Mouse (Mus musculus) 416B (cell line): ENCODE results near the gene Mien1.

Experiments
- DNase-seq: peaks from one replicate; pipeline ENCODE4 v3.0.0; 2011; ENCODE audit warnings: low read depth

Mien1 gene

DNA sequence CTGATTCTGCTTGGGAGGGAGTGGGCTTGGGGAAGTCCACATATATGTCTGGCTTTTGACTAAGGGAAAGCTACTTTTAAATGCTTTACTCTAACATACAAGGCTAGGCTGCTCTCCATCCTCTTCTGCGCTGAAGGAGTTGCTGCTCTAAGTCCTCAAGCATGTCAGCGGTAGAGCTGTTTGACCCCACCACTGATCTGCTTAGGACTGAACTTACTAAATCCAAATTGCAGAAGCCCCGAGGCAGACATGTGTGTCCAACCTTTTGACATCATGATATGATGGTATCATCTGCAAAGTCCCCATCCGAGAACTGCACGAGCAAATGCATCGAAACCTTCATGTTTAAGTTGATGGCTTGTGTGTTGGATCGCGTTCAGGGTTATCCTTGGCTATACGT lies 21.1 kb upstream of the Mien1 start:
- no peak for DNase-seq

DNA sequence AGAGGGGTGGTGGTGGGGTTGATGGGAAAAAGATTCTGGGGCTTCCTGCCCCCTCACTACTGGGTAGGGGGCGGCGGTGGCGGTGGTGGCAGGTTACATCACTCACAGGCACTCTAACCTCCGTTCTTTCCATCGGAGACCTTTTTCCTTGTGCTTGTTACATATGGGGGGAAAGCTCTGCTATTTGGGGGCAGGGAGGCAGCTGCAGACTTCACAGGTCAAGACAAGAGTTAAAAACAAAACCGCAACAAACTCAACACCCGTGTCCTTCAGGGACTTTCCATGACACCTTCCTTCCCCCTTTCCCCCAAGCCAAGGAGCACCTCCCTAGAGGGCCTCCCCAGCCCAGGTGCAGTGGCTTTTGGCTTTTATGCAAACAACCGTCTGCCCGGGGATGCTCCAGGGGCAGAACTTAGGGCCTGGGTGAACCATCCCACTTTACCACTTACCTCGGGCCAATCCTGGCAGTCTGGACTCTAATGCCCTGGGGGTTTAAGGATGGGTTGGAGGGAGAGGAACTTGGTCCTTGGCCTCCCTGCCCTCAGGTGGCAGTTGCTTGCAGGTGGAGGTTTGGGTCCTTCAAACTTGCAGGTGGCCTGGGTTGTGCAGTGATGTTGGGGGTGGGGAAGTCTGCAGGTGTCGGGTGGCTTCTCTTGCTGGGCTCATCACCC lies 20.4 kb upstream of the Mien1 start:
- no peak for DNase-seq

DNA sequence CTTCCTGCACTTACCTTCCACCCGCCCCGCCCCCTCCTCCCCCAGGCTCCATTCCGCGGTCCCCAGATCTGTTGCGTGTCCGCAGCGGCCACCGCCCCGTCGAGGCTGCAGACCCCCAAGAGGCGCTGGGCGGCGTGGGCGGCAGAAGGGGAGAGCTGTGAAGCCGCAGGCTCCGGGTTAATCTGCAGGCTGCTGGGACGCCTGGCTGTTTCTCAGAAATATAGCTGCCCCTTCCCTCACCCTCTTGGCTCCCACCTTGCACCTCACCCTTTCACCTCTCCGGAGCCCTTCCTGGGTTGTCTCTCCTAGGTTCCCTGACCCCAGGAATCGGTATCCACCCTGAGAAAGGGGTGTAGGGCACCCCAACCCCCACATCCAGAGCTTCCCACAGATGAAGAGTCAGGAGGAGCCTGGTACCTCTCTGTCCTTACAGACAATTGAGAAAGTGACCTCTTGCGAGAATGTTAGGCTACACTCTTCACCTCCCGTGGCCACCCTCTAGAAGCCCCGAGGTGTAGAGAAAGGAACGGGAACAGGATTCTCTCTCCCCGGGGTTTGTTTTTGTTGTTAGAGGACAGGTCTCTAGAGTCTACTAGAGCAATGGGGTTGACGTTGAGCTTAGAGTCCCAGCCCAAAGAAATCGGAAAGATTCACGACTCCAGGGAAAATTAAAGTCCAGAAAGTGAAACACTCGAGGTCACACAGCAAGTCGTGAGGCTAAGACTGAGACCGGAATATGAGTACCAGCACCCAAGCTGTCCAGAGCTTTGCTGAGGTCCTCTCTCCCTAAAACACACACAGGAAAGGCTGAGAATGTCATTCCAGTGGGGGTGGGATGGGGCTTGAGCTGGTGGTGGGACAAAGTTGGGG lies 19.6 kb upstream of the Mien1 start:
- no peak for DNase-seq

DNA sequence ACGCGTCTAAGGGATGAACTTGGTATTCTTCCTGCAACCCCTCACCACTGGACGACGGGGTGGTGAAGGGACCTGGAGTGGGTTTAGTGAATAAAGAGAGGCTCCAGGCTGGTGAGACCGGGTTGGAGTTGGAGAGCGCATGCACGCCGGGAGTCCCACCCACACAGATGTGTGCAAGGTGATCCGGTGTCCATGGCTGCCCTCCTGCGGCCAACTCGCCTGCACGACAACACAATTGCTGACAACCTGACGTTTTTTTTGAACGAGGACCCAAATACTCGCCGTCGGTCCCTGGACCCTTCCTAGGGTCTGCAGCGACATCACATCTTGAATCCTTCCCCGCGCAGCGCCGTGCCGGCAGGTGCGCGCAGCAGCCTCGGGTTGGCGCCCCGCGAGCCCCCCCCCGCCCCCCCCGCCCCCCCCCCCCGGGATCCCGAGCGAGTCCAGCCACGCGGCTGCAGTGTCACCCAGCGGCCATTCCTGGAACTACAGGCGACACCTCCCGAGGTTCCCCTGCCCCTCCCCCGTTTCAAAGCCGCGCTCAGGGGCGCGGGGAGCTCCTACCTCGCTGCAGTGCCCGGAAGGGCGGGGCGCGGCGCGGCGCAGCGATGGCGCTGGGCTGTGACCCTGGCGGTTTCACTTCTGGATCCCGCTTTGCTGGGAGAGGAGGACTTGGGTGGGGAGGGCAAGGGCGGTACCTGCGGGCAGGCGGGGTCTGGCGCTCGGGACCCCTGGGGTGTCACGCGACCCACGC lies 18.8 kb upstream of the Mien1 start:
- DNase-seq: peak; percentile 83

DNA sequence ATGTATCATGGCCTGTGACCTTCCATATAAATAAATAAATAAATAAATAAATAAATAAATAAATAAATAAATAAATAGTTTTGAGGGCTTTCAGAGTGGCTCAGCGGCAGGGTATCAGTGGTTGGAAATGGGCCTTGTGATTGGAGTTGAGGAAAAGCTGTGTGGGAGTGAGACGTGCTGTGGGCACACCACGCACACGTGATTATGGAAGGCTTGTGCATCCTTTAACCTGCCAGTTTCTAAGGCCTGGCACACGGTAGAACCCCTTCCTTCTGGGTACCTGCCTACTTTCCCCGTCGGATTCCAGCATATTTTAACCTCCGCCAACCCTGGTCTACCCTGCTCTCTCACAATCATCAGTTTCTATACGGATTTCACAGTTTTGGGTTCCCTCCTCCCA lies 18.2 kb upstream of the Mien1 start:
- DNase-seq: no peak

DNA sequence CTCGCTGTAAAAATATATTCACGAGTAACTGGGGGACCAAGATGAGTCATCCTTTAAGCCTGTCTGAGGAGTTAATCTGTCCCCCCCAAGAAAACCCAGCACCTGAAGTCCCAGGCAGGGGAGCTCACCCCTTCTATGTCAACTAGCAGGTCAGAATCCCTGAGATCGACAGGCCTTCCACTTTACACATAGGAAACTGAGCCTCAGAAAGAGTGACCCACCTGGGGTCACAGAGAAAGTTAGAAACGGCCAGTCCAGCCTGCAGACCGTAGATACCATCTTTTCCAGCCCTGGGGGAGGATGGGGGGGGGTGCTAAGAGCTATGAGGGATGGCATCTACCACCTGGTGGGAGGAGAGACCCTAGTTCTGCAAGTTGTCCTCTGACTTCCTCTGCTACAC lies 17.8 kb upstream of the Mien1 start:
- no peak for DNase-seq

DNA sequence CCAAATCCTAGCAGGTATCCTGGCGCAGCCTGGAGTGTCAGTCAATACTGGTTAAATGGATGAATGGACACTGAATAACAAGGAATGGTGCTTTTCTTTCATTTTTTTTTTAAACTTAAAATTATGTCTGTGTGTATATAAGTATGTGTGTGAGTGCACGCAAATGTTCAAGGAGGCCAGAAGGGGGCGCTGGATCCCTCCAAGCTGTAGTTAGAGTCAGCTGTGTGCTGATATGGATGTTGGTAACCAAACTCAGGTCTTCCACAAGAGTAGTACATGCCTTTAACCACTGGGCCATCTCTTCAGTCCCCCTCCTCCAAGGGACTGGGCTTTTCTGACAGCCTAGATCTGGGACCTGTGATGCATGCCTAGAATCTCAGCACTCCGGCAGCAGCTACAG lies 16.7 kb upstream of the Mien1 start:
- peak; percentile 51 for DNase-seq

DNA sequence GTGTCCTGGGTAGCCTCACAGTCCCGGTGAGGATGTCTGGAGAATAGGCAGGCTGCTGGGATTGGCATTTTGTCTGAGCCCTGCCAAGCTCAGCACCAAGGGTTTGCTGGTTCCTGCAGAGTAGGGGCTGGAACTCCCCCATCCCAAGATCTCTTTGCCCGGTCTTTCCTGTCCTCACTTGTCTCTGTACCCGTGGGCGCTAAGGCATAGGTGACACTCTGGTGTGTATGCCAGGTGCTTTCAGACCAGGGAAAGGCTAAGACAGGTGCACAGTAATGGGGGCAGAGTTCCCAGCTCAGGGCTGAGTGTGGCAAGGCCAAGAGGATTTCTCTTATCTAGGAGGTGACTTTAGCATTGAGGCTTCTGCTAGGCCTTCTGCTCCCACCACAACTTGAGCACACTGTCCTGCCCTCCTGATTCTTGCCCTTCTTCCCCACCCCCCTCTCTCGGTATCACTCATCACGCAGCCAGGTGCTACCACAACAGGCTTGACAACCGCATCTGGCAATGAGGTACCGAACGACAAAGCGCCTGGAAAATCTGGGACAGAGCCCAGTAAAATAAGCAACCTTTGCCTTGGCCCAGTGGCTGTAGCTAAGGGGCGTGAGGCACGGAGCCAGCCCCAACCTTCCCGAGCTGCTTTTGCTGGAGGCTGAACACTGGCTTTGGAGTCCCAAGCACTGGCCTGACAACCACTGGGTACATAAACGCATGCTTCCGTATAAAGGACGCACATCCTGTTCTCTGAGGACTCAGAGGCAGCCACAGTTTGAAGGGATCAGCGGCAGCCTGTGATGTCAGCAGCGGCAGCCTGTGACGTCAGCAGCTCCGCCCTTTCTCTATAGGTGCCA lies 11.4 kb upstream of the Mien1 start:
- DNase-seq: no peak

DNA sequence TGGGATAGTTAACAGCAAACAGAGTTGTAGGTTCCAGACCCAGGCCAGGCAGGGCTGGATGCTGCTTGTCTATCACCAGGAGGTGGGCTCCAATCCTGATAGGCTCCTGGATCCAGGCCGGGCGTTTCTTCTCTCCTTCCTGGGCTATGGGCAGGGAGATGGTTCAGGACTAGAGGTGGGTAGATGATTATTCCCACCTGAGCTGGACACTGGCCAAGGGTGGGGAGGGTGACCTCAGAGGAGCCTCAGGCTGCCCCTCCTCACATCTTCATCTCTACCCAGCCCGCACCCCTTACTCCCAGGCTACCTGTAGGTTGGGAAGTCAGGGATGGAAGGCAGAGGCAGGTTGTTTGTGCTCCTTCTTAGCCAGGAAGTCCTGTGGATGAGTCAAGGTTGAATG lies 10.6 kb upstream of the Mien1 start:
- DNase-seq: no peak

DNA sequence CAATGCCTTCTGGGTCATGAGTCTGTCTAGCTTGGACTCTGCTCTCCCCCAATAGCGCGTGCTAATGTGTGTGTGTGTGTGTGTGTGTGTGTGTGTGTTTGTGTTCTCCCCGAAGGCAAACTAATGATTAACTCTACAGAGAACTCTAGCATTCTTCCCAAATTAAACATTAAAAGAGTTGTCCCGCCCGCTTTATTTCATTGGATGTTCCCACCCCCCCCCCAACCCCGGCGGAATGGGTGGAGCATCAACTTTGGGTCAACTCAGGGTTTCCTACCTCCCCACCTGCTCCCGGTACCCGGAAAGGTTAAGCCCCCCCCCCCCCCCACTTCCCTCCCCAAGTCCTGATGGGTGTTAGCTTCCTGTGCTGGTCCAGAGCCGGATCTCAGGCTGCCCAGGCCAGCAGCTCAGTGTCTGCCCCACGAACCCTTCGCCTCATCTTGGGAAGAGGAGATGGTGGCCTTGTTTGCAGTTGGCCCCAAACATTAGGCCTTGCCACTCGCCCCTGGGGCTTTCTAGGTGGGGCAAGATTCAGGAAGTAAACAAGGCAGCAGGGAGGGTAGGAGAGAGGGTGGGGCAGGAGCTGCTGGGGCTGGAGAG lies 9.5 kb upstream of the Mien1 start:
- peak; percentile 51 for DNase-seq

DNA sequence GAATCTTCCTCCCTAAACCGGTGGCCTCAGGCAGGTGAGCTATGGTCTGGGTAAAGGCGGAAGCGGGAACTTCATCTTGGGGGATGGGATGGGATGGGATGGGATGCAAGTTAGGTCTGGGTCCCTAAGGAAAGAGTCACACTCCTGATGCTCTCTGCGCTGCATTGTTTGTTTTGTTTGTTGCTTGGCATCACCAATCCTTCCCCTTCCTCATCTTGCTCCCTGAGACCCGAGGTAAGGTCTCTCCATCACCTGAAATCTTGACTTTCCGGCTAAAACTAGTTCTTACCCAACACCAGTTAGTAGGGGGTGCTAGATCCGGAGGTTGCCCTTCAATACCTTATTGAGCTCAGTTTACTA lies 8.7 kb upstream of the Mien1 start:
- DNase-seq: no peak

DNA sequence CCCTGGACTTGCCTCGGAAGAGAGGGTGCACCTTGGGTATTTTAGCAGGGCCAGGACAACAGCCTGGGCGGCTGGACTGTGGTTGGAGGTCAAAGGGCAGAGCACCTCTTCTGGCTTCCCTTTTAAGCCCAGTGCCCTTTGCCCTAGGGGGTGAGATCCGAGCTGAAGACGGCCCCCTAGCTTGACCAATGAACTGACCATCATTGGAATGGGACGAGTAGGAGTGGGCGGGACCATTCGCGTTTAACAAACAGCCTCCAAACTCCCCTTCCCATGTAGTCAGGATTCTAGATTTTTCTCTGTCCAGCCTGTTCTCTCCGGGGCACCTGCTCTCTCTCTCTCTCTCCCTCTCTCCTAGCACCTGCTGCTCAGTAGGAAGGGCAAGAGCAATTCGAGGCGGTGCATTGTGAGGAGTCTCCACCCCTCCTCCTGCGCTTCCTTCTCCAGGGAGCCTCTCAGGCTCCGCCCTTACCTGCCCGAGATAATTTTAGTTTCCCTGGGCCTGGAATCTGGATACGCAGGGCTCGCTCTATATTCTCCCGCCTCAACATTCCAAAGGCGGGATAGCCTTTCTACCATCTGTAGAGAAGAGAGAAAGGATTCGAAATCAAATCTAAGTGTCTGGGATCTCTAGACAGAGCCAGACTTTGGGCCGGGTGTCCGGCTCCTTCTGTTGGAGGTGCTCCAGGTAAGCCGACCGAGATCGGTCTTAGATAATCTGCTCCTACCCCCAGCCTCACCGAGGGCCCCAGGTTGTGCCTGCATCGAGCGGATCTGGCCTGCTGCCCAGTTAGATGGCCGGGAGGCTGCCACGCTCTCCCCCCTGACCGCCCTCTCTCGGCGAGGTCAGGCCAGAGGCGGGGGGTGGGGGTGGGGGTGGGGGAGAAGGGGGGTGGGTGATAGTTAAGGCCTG lies 8.0 kb upstream of the Mien1 start:
- no peak for DNase-seq

DNA sequence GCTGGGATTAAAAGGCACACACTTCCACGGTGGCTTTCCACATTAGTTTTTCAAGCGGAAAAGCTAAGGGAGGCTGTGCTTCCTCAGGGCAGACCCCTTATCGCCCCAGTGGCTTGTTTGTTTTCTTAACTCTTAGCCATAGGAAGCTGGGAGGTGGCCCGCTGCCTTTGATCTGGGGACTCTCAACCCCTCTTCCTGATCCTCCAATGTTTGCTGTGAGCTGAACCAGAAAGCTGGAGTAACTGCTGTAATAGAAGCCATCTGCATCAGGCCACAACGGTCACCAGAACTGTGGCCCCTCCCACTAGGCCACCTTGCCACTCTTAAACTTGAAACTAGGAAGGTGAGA lies 7.4 kb upstream of the Mien1 start, which contains the start of gene Grb7:
Grb7 (plus strand) TSS at position 182 of the 349 bp plus-strand sequence.
- no peak for DNase-seq

DNA sequence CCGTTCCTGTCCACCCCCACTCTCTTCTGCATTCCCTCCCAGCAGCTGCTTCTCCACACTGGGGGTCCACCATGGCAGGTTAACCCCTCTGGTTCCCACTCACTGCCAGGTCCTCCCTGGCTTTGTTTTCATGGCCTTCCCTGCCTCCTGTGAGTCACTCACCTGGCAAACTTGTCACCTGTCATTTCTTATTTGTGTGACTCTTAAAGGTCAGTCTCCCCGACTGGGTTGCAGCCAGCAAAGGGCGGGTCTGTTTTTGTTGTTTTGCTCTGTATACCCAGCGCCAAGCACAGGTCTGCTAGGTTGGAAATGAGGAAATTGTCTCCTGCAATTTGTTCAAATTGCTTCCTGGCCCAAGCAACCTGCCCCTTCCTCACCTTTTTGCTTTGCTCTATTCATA lies 6.9 kb upstream of the Mien1 start:
- DNase-seq: no peak

DNA sequence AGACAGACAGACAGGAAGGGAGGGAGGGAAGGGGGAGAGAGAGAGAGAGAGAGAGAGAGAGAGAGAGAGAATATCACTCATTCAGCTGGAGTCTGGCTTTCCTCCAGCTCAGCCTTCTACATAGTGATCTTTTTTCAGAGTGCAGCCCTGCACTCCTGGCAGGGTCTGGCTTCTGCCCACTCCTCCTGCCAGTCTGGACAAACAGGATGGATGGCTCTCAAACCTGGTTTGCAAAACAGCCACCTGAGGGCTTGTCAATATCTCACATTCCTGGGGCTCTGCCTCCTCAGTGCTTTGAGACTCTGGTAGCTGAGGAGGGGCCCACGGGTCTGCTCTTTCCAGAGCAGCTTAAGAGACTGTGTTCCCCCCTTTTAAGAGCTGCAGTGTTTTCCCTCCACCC lies 6.4 kb upstream of the Mien1 start:
- DNase-seq: no peak

DNA sequence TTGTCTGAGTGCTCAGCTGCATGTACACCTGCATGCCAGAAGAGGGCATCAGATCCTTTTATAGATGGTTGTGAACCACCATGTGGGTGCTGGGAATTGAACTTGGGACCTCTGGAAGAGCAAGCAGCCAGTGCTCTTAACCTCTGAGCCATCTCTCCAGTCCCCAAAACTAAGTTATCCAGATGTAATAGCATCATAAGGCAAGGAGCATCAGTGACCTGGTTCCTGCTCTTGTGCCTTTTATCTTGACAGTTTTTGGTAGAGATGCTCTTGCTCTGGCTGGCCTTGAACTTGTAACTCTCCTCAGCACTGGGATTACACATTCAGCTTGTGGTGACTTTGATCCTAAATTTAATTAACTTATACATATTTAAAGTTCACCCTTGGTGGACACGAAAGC lies 4.9 kb upstream of the Mien1 start:
- DNase-seq: no peak

DNA sequence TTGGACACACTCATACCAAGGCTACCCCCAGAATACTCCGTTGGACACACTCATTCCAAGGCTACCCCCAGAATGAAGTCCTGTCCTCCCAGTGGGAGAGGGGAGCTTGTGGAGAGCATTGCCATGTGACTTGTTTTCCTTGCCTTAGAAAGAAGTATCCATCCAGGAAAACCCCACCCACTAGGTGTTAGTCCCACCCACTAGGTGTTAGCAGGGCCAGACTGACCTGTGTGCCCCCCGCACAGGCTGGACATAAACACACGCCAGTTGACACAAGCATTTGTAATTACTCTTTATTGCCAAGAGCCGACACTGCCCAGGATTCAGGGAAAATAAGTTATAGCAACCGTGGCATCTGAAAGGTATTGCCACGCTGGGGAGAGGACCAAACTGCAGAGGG lies 1.4 kb downstream of the Mien1 start:
- no peak for DNase-seq

DNA sequence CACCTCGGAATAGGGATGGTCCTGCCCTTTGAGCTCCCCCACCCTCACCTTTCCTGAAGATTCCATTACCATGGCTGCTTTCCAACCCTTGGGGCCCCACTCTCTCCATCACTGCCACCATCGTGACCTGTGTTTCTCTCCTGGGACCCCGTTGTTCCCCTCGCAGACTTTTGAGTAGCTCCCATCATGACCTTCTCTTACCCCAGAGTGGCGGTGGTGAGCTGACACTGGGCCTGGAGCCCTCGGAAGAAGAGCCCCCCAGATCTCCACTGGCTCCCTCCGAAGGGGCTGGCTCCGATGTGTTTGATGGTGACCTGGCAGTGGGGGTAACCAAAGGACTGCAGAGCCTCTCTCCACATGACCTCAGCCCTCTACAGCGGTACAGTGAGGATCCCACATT lies 3.1 kb downstream of the Mien1 start:
- DNase-seq: no peak

DNA sequence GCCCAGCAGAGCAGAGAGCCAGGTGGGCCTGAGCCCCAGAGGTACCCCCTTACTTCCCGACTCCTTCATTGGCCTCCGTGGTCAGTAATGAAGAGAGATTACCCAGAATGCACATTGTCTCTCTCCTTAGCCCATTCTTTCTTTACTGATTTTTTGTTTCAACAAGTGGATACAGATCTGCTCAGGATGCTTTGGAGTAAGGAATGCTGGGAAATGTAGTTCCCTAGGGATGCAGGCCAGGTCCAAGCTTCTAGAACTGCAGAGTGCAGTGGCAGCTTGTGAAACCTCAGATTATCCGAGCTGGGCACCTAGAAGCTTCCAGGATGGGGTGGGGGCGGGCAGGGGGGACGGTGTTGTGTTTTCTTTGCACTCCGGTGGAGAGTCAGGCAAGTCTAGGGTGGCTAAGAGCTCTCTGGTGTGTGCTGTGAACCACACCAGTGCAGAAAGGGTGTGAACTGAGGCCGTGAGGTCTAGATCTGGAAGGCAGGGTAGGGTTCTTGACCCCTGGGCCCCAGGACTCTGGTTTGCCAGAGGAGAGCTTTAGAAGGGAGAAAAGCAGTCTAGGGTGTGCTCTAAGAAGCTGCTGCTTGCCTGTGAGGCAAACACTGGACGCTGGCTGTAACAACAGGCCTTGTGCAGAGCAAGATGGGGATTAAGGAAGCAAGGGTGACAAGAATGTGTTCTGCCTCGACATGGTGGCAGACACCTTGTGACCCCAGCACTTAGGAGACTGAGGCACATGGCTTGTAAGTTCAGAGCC lies 6.9 kb downstream of the Mien1 start:
- no peak for DNase-seq

DNA sequence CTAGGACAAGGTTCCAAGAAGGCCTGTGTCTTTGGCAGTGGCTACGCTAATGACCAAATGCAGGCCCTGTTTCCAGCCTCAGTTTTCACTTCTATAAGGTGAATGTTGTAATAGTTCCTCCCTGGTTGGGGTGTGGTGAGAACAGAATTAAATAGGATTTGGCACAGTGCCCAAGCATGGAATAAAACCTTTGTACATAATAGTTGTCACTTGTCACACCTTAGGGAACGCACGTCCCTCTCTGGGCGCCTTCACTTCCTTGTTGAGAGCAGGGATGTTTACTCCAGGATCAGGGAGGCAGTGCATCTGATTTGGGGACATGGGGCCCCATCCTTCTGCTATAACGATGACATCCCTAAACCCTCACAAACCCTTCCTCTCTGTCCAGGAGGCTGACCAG lies 10.4 kb downstream of the Mien1 start:
- no peak for DNase-seq
